Mouse (Mus musculus) spleen, postnatal 14 days (tissue): ENCODE results near the gene Aldh1a2.

Experiments used
- DNase-seq, 2 experiments: peaks; one replicate each; pipeline ENCODE4 v3.0.0; 2021 to 2022; ENCODE audit warnings: low spot score in 2 of 2

Aldh1a2 gene

GRCm38 (mm10) chr9:71216036-71216995, 727 bp downstream of the Aldh1a2 start:
- DNase-seq = peak in 1 of 2 experiments; percentile 1

- DNase-seq = no peak
Measured at GRCm38 (mm10) chr9:71216996-71217792, 1.6 kb downstream of the Aldh1a2 start.

DNA sequence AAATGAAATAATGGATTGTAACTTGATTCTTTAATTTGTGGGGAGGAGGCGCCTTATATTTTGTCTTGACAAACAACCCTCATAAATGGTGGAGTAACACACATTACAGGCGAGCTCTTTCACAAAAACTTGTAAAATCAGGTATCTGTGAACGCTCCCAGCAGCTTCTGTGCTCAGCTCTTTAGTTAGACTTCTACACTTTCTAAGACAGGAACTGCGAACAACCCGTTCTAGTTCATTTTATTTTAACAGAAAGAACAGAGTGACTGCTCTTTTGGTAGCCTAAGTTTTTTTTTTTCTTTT, 2.2 kb downstream of the Aldh1a2 start:
- no peak for DNase-seq

- DNase-seq = no peak
Measured at GRCm38 (mm10) chr9:71219161-71219560, 3.6 kb downstream of the Aldh1a2 start.

- no peak for DNase-seq
Measured at GRCm38 (mm10) chr9:71220401-71220800, 4.8 kb downstream of the Aldh1a2 start.

GRCm38 (mm10) chr9:71227226-71227970, 11.8 kb downstream of the Aldh1a2 start:
- no peak for DNase-seq

DNA sequence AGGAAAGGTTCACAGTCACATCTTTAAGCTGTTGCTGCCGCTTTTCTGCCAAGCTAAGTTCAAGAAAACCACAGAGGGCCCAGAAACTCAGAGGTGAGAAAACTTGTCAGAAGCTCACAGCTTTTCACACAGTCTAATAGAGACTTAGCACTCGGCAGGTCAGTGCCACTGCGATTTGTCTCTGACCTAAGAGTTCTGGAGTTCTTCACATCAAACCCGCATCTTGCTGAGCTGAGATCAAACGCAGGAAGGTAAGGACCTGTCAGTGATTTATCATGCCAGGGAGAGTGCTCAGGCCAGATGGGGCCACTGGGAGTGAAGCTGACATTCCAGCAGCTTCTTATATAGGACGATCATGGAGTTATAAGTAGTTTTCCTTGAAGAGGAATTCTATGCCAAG, 14.4 kb downstream of the Aldh1a2 start:
- no peak for DNase-seq

DNA sequence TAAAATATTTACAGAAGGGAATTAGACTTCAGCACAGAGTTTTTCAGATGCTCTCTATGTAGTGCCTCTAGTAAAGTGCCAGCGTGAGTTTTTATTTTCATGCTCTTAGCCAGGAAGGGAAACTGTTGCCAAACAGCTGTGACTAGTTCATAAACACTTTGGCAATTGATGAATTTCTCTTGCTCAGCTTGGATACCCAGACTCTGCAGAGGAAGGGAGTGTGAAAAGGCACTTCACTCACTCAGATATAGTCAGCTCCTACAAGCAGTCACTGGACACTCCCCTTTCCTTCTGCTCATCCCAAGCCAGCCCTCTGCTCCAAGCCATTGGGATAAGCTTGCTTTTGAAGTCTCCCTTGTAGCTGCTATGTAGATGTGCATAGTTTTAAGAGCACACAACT, 21.0 kb downstream of the Aldh1a2 start:
- no peak for DNase-seq

- DNase-seq = no peak
Measured at GRCm38 (mm10) chr9:71239926-71240325, 24.3 kb downstream of the Aldh1a2 start.

DNA sequence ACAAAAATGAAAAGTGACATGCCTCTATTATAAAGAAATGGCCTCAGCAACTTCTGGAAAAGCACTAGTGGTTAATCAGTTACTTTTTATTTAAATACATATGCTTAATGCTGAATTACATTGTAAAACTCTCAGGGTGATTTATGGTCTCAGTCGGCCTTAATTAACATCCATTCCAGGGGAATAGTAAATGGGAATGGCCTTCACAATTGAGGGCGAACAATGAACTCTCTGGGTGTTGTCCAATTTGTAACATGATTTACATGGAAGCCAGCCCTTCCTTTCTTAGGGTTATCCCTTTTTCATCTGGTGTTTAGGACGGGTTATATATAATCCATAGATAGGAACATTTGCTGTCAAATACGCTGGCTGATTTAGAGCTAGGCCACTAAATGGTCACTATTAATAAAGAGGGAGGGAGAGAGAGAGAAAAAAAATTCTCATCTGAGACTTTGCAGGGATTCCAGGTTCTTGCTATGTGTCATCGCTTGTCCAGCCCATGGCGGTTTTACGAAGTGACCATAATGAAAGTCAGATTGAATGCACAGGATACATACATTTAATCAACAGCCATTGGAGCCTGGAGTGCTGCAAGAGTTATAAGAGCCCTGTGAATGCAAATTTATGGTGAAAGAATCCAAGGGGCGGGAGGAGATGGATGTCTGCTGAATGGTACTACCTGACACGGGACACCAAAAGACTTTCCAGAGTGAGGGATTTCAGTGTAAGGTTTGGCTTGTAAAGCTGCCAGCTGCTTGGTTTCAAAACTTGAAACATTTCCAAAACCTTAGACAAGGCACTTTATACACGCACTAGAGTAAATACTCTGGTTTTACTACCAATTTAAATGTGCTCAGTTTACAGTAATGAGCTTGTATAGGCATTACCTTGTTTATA, 26.2 kb downstream of the Aldh1a2 start:
- DNase-seq = no peak

DNA sequence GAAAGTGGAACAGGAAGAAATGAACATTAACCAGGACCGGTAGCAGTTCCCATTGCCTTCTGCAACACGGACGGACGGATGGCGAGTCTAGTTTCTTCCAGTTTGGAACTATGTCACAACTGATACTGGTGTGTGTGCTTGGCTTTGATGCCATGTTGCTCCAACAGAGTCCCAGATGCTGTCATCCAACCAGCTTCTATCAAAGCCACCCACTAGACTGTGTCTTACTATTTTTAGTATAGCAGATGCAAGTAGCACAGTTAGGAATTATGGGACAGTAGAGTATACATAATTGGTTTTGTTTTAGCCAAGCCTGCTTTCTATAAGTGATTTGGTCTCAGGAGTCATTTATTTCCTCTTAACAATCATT, 26.8 kb downstream of the Aldh1a2 start:
- DNase-seq = no peak

GRCm38 (mm10) chr9:71254380-71254779, 38.8 kb downstream of the Aldh1a2 start:
- DNase-seq = no peak

GRCm38 (mm10) chr9:71262711-71263110, 47.1 kb downstream of the Aldh1a2 start:
- no peak for DNase-seq

DNA sequence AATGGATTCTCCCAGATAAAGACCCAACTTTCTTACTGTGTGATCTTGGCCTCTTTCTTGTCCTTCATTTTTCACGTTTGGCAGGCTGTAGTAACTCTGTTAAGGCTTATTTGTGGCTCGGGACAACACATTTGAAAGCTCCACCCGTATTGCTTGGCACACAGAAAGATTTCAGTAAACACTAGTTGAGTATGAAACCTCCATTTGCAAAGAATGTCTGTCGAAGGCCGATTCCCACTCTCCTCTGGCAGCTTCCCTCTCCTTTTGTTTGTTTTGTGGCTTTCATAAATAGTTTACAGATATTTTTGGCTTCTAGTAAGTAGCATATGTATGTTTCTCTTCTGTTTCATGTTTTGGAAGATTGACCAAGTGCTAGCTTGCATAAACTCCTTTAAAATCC, 54.1 kb downstream of the Aldh1a2 start:
- no peak for DNase-seq

- DNase-seq = no peak
Measured at GRCm38 (mm10) chr9:71270205-71270604, 54.6 kb downstream of the Aldh1a2 start.

DNA sequence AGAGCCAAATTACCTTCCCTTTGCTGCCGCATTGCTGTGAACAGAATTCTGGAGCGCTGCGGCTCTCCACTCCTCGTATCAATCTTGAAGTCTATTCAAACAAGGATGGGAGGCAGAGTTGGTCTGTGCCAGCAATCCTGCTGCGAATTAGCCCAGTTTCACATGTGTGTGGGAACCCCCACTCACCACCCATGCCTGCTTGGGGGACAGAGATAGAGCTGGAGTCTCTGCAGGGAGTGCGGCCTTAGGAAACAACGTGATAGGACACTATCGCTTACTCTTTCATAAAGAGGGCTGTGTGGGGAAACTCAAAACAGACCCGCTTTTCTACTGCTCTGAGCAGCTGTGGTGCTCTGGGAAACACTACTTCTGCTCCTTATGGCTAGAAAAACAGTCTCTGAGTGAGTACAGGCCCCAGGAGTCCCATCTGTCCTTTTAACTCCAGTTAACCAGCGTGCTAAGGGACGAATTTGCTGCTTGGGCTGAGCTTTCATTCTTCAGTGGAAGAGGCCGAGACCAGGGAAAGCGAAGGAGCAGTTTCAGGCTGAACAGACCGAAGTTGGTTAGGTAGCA, 60.6 kb downstream of the Aldh1a2 start:
- DNase-seq = no peak

- no peak for DNase-seq
Measured at GRCm38 (mm10) chr9:71278741-71279140, 63.2 kb downstream of the Aldh1a2 start.

GRCm38 (mm10) chr9:71283156-71283555, 67.6 kb downstream of the Aldh1a2 start:
- no peak for DNase-seq

- DNase-seq = no peak
Measured at GRCm38 (mm10) chr9:71285231-71285630, 69.6 kb downstream of the Aldh1a2 start.

- no peak for DNase-seq
Measured at GRCm38 (mm10) chr9:71286420-71286819, 70.8 kb downstream of the Aldh1a2 start.

DNA sequence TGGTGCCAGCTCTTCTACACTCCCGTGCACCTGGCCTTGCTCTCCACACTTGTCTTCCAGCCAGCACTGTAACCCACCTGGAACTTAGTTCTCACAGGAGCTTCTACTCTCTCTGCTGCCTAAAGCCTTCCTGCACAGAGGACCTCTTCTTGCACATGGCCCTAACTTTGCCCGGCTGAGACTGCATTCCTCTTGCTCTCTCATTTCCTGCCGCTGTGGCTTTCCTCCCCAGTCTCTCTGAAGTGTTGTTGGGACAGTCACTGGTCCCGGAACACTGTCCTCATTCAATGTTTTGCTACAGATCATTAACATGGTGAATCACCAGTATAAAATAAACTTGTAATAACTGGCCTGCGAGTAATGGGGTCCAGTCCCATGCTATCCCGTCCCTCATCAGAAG, 73.1 kb downstream of the Aldh1a2 start:
- no peak for DNase-seq
